Mouse (Mus musculus) forebrain, postnatal 0 days (tissue): Measurements from ENCODE around the gene Derl3. TPM values are rescaled to one million over a fixed set of nuclear protein-coding genes. Genes with fewer than 3 reads are reported as not detected.

Experiments
- ATAC-seq: fragments of 200-750 bp; cut with Nextera tagmentation; 2 replicates; pipeline ENCODE4 v1.8.0; 2017; ENCODE audit warnings: mild to moderate bottlenecking, moderate library complexity
- DNase-seq: peaks from one replicate; pipeline ENCODE4 v3.0.0-alpha.2; 2015
- H3K27ac ChIP-seq: fragments of 300-500 bp; sonication (generic); 2 replicates; pipeline ENCODE4 v1.5.1; 2014; ENCODE audit warnings: low read depth, mild to moderate bottlenecking, antibody characterized with exemption, low read length, moderate library complexity, mixed read lengths
- H3K27me3 ChIP-seq: fragments of 300-500 bp; sonication (generic); 2 replicates; pipeline ENCODE4 v1.6.1; 2014; ENCODE audit warnings: mild to moderate bottlenecking, low read length, mixed read lengths; ENCODE audit not compliant: insufficient read depth
- H3K36me3 ChIP-seq: fragments of 300-500 bp; sonication (generic); 2 replicates; pipeline ENCODE4 v1.6.1; 2014; ENCODE audit warnings: mild to moderate bottlenecking, moderate library complexity; ENCODE audit not compliant: insufficient read depth
- H3K4me1 ChIP-seq: fragments of 300-500 bp; sonication (generic); 2 replicates; pipeline ENCODE4 v1.6.1; 2014; ENCODE audit warnings: antibody characterized with exemption; ENCODE audit not compliant: insufficient read depth
- H3K4me2 ChIP-seq: fragments of 300-500 bp; sonication (generic); 2 replicates; pipeline ENCODE4 v1.6.1; 2014; ENCODE audit warnings: low read depth, mild to moderate bottlenecking, moderate library complexity
- H3K4me3 ChIP-seq: fragments of 300-500 bp; sonication (generic); 2 replicates; pipeline ENCODE4 v1.5.1; 2014; ENCODE audit warnings: low read depth, low read length, mixed read lengths
- H3K9ac ChIP-seq: fragments of 300-500 bp; sonication (generic); 2 replicates; pipeline ENCODE4 v1.6.1; 2014; ENCODE audit warnings: mild to moderate bottlenecking
- H3K9me3 ChIP-seq: fragments of 300-500 bp; sonication (generic); 2 replicates; pipeline ENCODE4 v1.6.1; 2016; ENCODE audit warnings: low read length
- CTCF ChIP-seq: sonication (generic); IDR thresholded peaks from 2 replicates; pipeline ENCODE4 v1.5.1; 2016; ENCODE audit warnings: antibody characterized with exemption, control low read depth, low read depth
- WGBS: fragments of 180-500 bp; shearing (Covaris S2); extraction: QIAGEN DNeasy Blood & Tissue Kit; methylation state at CpG from one replicate; pipeline ENCODE4 v1.1.7; 2014; 5-methylcytosine and 5-hydroxymethylcytosine counted together
- polyA plus RNA-seq: library from polyadenylated mRNA; unstranded; fragments of >200 nt; fragmentation: Nextera tagmentation; extraction: Ambion mirVana; gene quantifications from 2 replicates; pipeline ENCODE4 v1.2.1, GENCODE M21; 2015
- total RNA-seq: library from RNA; depleted of rRNA; stranded (reverse); fragments of >200 nt; gene quantifications from 2 replicates; pipeline ENCODE4 v1.2.3, GENCODE M21; 2014

Derl3 gene
- total and polyA plus RNA-seq, 2 experiments from 2014 or later = 1.4 to 4.7 TPM

DNA sequence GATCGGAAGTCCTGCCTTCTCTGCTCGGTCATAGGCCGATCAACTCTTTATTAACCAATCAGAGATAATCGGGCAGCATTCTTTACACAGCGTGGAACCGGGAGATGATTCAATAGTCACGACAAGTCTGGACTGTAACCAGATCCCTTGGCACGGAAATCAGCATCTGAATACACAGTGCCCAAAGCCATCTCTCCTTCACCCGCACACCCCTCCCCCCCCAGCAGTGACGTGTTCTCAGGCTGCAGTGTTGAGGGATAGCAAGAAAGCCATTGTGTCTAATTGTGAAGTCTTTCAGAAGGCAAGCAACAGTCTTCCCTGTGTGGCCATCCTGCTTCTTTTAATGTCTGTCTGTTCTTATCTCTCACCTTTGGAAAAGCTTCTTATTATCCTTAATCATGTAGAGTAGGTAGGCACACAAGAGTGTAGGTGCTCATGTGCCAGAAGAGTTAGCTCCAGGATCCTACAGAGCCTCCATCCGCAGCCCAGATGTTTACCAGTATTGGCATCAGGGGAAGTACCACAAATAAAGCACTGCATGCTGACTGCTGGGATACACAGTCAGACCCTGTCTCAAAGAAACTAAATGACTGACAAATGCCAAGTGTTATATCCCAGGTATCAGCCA, 20.2 kb upstream of the Derl3 start:
- H3K27me3 ChIP-seq = no peaks in the 10 kb centered on the region
- H3K9ac ChIP-seq = peak overlapping the region; percentile 45
- peak; percentile 98 for ATAC-seq
- TF ChIP-seq CTCF = no peak
- H3K4me2 ChIP-seq = peak overlapping the region; percentile 58
- no peaks in the 10 kb centered on the region for H3K9me3 ChIP-seq
- H3K4me1 ChIP-seq = peaks cover 13% of the 10 kb centered on the region
- H3K36me3 ChIP-seq = no peaks in the 10 kb centered on the region
- H3K4me3 ChIP-seq = peak overlapping the region; percentile 28
- H3K27ac ChIP-seq = peak overlapping the region; percentile 69
- under 1% methylated on average over 11 of the region's 11 CpGs for WGBS
- DNase-seq = peak; percentile 93

DNA sequence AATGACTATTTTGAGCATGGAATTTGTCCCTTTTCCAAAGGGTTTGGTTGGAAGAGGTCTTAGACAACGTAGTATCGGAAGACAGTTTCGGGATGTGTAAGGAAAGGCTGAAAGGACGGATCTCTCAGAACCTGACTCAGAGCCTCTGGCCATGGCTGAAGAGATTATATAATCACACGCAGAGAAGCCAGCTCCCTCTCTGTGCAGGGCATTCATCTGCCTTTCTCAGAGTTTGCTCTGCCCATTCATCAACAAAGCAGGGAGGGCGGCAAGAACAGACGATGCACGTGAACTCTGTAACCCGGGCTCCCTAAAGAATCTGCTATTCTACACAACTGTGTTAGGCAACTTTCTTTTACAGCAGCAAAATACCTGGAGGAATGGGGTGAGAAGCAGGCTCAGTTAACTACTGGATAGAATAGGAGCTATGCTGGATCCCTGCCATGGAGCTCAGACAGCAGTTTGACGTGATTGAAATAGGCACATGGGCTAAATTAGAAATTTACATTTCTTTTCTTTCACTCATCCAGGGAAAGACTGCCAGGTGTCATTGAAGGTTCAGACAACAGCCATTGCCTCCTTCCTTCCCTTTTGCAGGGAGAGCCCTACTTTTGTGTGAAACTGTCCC, 19.6 kb upstream of the Derl3 start:
- no peaks in the 10 kb centered on the region for H3K9me3 ChIP-seq
- peak overlapping the region; percentile 45 for H3K9ac ChIP-seq
- DNase-seq (peak; percentile 36), ATAC-seq (no peak)
- TF ChIP-seq CTCF = no peak
- H3K27ac ChIP-seq = peak overlapping the region; percentile 69
- no peaks in the 10 kb centered on the region for H3K36me3 ChIP-seq
- no peaks in the 10 kb centered on the region for H3K27me3 ChIP-seq
- peaks cover 13% of the 10 kb centered on the region for H3K4me1 ChIP-seq
- peak overlapping the region; percentile 58 for H3K4me2 ChIP-seq
- H3K4me3 ChIP-seq = peak overlapping the region; percentile 28
- 4% methylated on average over 10 of the region's 10 CpGs for WGBS

DNA sequence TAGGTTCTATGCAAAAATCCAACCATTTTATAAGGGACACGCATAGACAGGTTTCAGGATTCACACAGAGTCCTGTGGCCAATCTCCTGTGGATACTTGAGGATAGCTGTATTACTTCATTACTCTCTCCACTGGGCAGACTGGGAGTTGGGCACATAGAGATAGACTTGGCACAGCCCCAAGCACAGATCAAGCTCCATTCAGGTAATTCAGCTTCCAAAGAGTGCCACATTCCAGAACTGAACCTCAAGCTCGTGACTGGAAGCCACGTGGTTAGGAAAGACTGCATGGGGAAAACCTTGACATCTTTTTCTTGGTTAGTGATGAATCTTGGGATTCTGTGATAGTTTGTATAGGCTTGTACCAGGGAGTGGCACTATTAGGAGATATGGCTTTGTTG, 14.4 kb upstream of the Derl3 start:
- no peak overlapping the region for H3K4me3 ChIP-seq
- peaks cover under 1% of the 10 kb centered on the region; the same call in 1 of the 2 replicates for H3K4me1 ChIP-seq
- H3K27me3 ChIP-seq = no peaks in the 10 kb centered on the region
- ATAC-seq (no peak), DNase-seq (no peak)
- no peak overlapping the region for H3K9ac ChIP-seq
- no peak for TF ChIP-seq CTCF
- no peaks in the 10 kb centered on the region for H3K9me3 ChIP-seq
- H3K36me3 ChIP-seq = no peaks in the 10 kb centered on the region
- H3K27ac ChIP-seq = no peak overlapping the region
- no peak overlapping the region for H3K4me2 ChIP-seq
- 68% methylated on average over 3 of the region's 3 CpGs for WGBS

DNA sequence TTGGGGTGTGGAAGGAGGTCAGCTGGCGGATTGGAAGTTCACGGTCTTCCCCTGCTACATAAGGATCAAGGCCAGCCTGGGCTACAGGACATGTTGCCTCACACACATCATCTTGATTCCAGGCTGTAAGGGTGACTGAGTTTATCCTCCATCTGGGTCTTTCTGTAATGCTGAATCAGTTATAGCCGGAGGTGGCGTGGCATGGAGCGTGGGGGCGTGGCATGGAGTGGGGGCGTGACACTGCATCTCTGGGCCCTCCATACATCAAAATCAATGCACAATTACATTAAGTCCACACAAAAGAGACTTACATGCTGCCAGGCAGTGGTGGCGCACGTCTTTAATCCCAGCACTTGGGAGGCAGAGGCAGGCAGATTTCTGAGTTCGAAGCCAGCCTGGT, 12.9 kb upstream of the Derl3 start:
- no peak overlapping the region for H3K4me2 ChIP-seq
- H3K36me3 ChIP-seq = no peaks in the 10 kb centered on the region
- H3K9me3 ChIP-seq = no peaks in the 10 kb centered on the region
- H3K27ac ChIP-seq = no peak overlapping the region
- H3K27me3 ChIP-seq = no peaks in the 10 kb centered on the region
- no peaks in the 10 kb centered on the region for H3K4me1 ChIP-seq
- ATAC-seq (no peak), DNase-seq (no peak)
- no peak for TF ChIP-seq CTCF
- H3K4me3 ChIP-seq = no peak overlapping the region
- no peak overlapping the region for H3K9ac ChIP-seq
- 90% methylated on average over 10 of the region's 10 CpGs for WGBS

DNA sequence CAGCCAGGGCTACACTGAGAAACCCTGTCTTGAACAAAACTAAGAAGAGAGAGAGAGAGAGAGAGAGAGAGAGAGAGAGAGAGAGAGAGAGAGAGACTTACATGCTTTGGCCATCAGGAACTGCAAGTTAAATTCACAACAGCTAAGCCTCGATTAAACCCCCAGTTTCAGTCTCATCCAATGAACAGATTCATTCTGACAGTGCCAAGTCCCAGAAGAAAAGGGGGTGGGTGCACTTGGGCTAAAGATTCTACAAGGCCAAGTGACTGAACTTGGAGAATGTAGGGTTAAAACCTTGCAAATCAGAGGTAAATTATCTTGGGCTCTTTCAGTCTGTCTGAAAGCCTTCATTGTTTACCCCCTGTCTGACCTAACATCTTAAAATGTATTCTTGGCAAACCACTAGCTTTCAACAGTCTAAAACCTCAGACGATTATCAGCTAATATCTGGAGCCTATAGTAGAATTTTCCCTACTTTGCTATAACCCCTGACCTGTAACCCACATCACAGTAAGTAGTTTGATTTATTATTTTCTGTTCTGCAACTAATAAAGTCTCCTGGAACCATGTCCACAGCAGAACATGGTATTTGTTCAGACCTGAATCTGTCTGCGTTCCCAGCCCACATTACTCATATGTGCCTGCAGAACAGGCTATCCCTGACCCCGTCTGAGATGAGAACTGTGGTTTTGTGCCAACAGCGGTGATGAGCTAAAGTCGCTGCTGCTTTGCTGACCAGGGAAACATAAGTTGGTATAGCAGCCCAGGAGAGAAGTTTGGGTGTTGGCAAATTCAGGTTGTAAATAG, 12.2 kb upstream of the Derl3 start:
- 35% methylated on average over 6 of the region's 6 CpGs for WGBS
- Histone ChIP-seq H3K27me3 (no peaks in the 10 kb centered on the region), H3K27ac (no peak overlapping the region), H3K9me3 (no peaks in the 10 kb centered on the region), H3K4me2 (no peak overlapping the region), H3K4me3 (no peak overlapping the region), H3K36me3 (no peaks in the 10 kb centered on the region), H3K9ac (no peak overlapping the region), H3K4me1 (no peaks in the 10 kb centered on the region)
- no peak for TF ChIP-seq CTCF
- no peak for ATAC-seq
- no peak for DNase-seq

DNA sequence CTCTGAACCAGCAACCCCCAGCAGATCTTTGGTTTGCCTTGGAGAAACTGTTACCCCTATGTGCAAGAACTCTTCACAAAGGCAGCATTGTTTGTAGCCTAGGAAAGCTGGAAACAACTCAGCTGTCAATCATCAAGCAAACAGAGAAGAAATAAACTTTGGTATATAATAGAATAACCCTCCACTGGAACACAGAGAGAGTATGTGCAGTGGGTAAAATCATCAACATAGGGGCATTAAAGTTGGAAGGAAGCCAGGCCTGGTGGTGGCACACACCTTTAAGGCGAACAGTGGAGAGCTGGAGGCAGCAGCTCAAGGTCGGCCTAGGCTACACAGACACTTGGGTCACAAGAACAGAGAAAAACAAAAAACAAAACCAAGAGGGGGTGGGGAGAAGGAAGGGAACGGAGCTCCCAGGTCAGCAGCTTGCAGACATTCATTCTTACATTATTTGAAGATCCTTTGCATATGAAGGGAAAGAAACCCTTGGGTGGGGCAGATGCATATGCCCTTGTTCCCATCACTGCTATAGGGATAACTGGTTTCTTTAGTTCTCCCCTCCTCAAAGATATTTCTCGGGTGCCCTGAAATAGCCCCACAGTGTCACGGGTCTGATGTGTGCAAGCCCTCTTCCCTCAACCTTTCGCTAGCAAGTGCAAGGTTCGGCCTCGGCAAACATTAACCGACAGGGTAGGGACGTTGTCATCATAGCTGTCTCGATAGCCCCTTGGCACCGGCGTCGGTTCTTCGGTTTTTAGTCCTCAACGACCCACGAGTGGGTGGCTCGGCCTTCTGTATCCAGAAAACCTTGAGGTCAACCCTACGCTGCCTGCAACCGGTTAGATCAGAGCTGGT, 11.4 kb upstream of the Derl3 start:
- 15% methylated on average over 20 of the region's 20 CpGs for WGBS
- Histone ChIP-seq H3K4me2 (no peak overlapping the region), H3K9ac (no peak overlapping the region), H3K4me3 (no peak overlapping the region), H3K27me3 (no peaks in the 10 kb centered on the region), H3K4me1 (no peaks in the 10 kb centered on the region), H3K36me3 (no peaks in the 10 kb centered on the region), H3K27ac (no peak overlapping the region), H3K9me3 (no peaks in the 10 kb centered on the region)
- no peak for TF ChIP-seq CTCF
- DNase-seq (no peak), ATAC-seq (no peak)
